Mouse (Mus musculus) hindbrain, embryonic 11.5 days (tissue): ENCODE measurements around the gene G6pc2. TPM values are rescaled to one million over a fixed set of nuclear protein-coding genes. Genes with fewer than 3 reads are reported as not detected.

Experiments
- ATAC-seq: fragments of 200-750 bp; cut with Nextera tagmentation; 2 replicates; pipeline ENCODE4 v1.8.0; 2017; ENCODE audit warnings: mild to moderate bottlenecking, moderate TSS enrichment, moderate library complexity; ENCODE audit not compliant: low FRiP score
- DNase-seq: peaks from one replicate; pipeline ENCODE4 v3.0.0-alpha.2; 2015; ENCODE audit warnings: low spot score
- H3K27ac ChIP-seq: fragments of 300-500 bp; sonication (generic); 2 replicates; pipeline ENCODE4 v1.5.1; 2014; ENCODE audit warnings: mild to moderate bottlenecking, low read depth, low read length
- H3K27me3 ChIP-seq: fragments of 300-500 bp; sonication (generic); 2 replicates; pipeline ENCODE4 v1.6.1; 2014; ENCODE audit warnings: mild to moderate bottlenecking, low read length, moderate library complexity, mixed read lengths; ENCODE audit not compliant: control insufficient read depth, insufficient read depth
- H3K36me3 ChIP-seq: fragments of 300-500 bp; sonication (generic); 2 replicates; pipeline ENCODE4 v1.6.1; 2014; ENCODE audit warnings: mild to moderate bottlenecking, low read length, moderate library complexity, mixed read lengths; ENCODE audit not compliant: control insufficient read depth, insufficient read depth
- H3K4me1 ChIP-seq: fragments of 300-500 bp; sonication (generic); replicated peaks from 2 replicates; pipeline ENCODE4 v1.6.1; 2014; ENCODE audit warnings: low read length, mixed read lengths; ENCODE audit not compliant: control insufficient read depth, insufficient read depth
- H3K4me2 ChIP-seq: fragments of 300-500 bp; sonication (generic); replicated peaks from 2 replicates; pipeline ENCODE4 v1.6.1; 2014; ENCODE audit warnings: mild to moderate bottlenecking, low read depth, low read length
- H3K4me3 ChIP-seq: fragments of 300-500 bp; sonication (generic); 2 replicates; pipeline ENCODE4 v1.5.1; 2014; ENCODE audit warnings: low read depth, low read length
- H3K9ac ChIP-seq: fragments of 300-500 bp; sonication (generic); 2 replicates; pipeline ENCODE4 v1.6.1; 2014; ENCODE audit warnings: low read depth, low read length
- H3K9me3 ChIP-seq: fragments of 300-500 bp; sonication (generic); 2 replicates; pipeline ENCODE4 v1.6.1; 2016; ENCODE audit warnings: low read length; ENCODE audit not compliant: control insufficient read depth
- WGBS: fragments of 180-500 bp; shearing (Covaris S2); extraction: QIAGEN DNeasy Blood & Tissue Kit; methylation state at CpG from one replicate; pipeline ENCODE4 v1.1.7; 2014; 5-methylcytosine and 5-hydroxymethylcytosine counted together
- polyA plus RNA-seq: library from polyadenylated mRNA; unstranded; fragments of >200 nt; fragmentation: Nextera tagmentation; extraction: Ambion mirVana; gene quantifications from 2 replicates; pipeline ENCODE4 v1.2.1, GENCODE M21; 2014

Gene G6pc2
- polyA plus RNA-seq, 1 experiment from 2014 or later: 0.28 TPM

- Histone ChIP-seq H3K9me3 (no peaks in the 10 kb centered on the region), H3K4me2 (no peak overlapping the region), H3K4me1 (no peaks in the 10 kb centered on the region), H3K27me3 (no peaks in the 10 kb centered on the region), H3K9ac (no peak overlapping the region), H3K36me3 (no peaks in the 10 kb centered on the region), H3K4me3 (no peak overlapping the region), H3K27ac (no peak overlapping the region)
- WGBS: 88% methylated on average over 9 of the region's 9 CpGs
- ATAC-seq (no peak), DNase-seq (no peak)
These were observed 16.0 kb downstream of the G6pc2 start for GRCm38 (mm10) chr2:69226876-69227275.

GRCm38 (mm10) chr2:69228635-69229034 lies 17.8 kb downstream of the G6pc2 start:
- no peak overlapping the region for H3K27ac ChIP-seq
- H3K4me2 ChIP-seq: no peak overlapping the region
- H3K4me1 ChIP-seq: no peaks in the 10 kb centered on the region
- no peak overlapping the region for H3K9ac ChIP-seq
- ATAC-seq (no peak), DNase-seq (no peak)
- H3K27me3 ChIP-seq: no peaks in the 10 kb centered on the region
- 82% methylated on average over 6 of the region's 6 CpGs for WGBS
- H3K36me3 ChIP-seq: no peaks in the 10 kb centered on the region
- H3K4me3 ChIP-seq: no peak overlapping the region
- H3K9me3 ChIP-seq: no peaks in the 10 kb centered on the region

GRCm38 (mm10) chr2:69230137-69230536 lies 19.3 kb downstream of the G6pc2 start:
- Histone ChIP-seq H3K9ac (no peak overlapping the region), H3K27ac (no peak overlapping the region), H3K4me1 (no peaks in the 10 kb centered on the region), H3K9me3 (no peaks in the 10 kb centered on the region), H3K36me3 (no peaks in the 10 kb centered on the region), H3K4me3 (no peak overlapping the region), H3K4me2 (no peak overlapping the region), H3K27me3 (no peaks in the 10 kb centered on the region)
- no peak for DNase-seq
- 91% methylated on average over 2 of the region's 2 CpGs for WGBS
- ATAC-seq: no peak

GRCm38 (mm10) chr2:69232101-69232500 lies 21.2 kb downstream of the G6pc2 start:
- ATAC-seq: no peak
- H3K27me3 ChIP-seq: no peaks in the 10 kb centered on the region
- DNase-seq: no peak
- no peak overlapping the region for H3K4me3 ChIP-seq
- no peak overlapping the region for H3K27ac ChIP-seq
- H3K4me1 ChIP-seq: no peaks in the 10 kb centered on the region
- no peak overlapping the region for H3K4me2 ChIP-seq
- no peak overlapping the region for H3K9ac ChIP-seq
- H3K9me3 ChIP-seq: no peaks in the 10 kb centered on the region
- no peaks in the 10 kb centered on the region for H3K36me3 ChIP-seq

GRCm38 (mm10) chr2:69234976-69235678 lies 24.3 kb downstream of the G6pc2 start:
- no peak for ATAC-seq
- no peak for DNase-seq
- no peak overlapping the region for H3K9ac ChIP-seq

GRCm38 (mm10) chr2:69239315-69239714 lies 28.4 kb downstream of the G6pc2 start:
- no peaks in the 10 kb centered on the region for H3K27me3 ChIP-seq
- no peak overlapping the region for H3K4me2 ChIP-seq
- no peaks in the 10 kb centered on the region for H3K9me3 ChIP-seq
- no peak overlapping the region for H3K9ac ChIP-seq
- no peak for DNase-seq
- H3K36me3 ChIP-seq: no peaks in the 10 kb centered on the region
- H3K4me3 ChIP-seq: no peak overlapping the region
- no peaks in the 10 kb centered on the region for H3K4me1 ChIP-seq
- WGBS: 75% methylated on average over 9 of the region's 9 CpGs
- no peak for ATAC-seq
- H3K27ac ChIP-seq: no peak overlapping the region

More at GRCm38 (mm10) chr2:69234976-69235678, 24.3 kb downstream of the G6pc2 start:
- H3K4me2 ChIP-seq: no peak overlapping the region
- no peaks in the 10 kb centered on the region for H3K27me3 ChIP-seq
- H3K9me3 ChIP-seq: no peaks in the 10 kb centered on the region
- H3K4me1 ChIP-seq: no peaks in the 10 kb centered on the region
- H3K36me3 ChIP-seq: no peaks in the 10 kb centered on the region
- no peak overlapping the region for H3K27ac ChIP-seq
- 82% methylated on average over 5 of the region's 5 CpGs for WGBS
- no peak overlapping the region for H3K4me3 ChIP-seq

- 16% methylated on average over 2 of the region's 2 CpGs for WGBS
- no peak overlapping the region for H3K27ac ChIP-seq
- no peak overlapping the region for H3K4me2 ChIP-seq
- no peaks in the 10 kb centered on the region for H3K36me3 ChIP-seq
- H3K27me3 ChIP-seq: no peaks in the 10 kb centered on the region
- H3K4me3 ChIP-seq: no peak overlapping the region
- DNase-seq (no peak), ATAC-seq (no peak)
- no peak overlapping the region for H3K9ac ChIP-seq
- H3K9me3 ChIP-seq: no peaks in the 10 kb centered on the region
- H3K4me1 ChIP-seq: no peaks in the 10 kb centered on the region
These were observed 34.1 kb downstream of the G6pc2 start for GRCm38 (mm10) chr2:69244924-69245323.

- H3K27ac ChIP-seq: no peak overlapping the region
These were observed 36.2 kb downstream of the G6pc2 start for GRCm38 (mm10) chr2:69247081-69247480.

GRCm38 (mm10) chr2:69248221-69248755 lies 37.4 kb downstream of the G6pc2 start:
- ATAC-seq: no peak
- Histone ChIP-seq H3K9me3 (no peaks in the 10 kb centered on the region), H3K27me3 (no peaks in the 10 kb centered on the region), H3K36me3 (no peaks in the 10 kb centered on the region), H3K4me3 (no peak overlapping the region), H3K9ac (no peak overlapping the region), H3K4me1 (no peaks in the 10 kb centered on the region), H3K27ac (no peak overlapping the region), H3K4me2 (no peak overlapping the region)
- WGBS: 54% methylated on average over 16 of the region's 16 CpGs
- DNase-seq: peak; percentile 3

More at GRCm38 (mm10) chr2:69247081-69247480, 36.2 kb downstream of the G6pc2 start:
- no peaks in the 10 kb centered on the region for H3K27me3 ChIP-seq
- H3K4me1 ChIP-seq: no peaks in the 10 kb centered on the region
- no peak overlapping the region for H3K4me2 ChIP-seq
- no peaks in the 10 kb centered on the region for H3K36me3 ChIP-seq
- WGBS: 89% methylated on average over 1 of the region's 1 CpGs
- no peaks in the 10 kb centered on the region for H3K9me3 ChIP-seq
- H3K4me3 ChIP-seq: no peak overlapping the region
- ATAC-seq: no peak
- DNase-seq: no peak
- H3K9ac ChIP-seq: no peak overlapping the region
